Mouse (Mus musculus) megakaryocyte-erythroid progenitor cell, adult 5-6 weeks (primary cell): ENCODE results near the gene Raly. TPM values are rescaled to one million over a fixed set of nuclear protein-coding genes. Genes with fewer than 3 reads are reported as not detected.
"Not testable (repeated sequence)": the region's sequence is repeated elsewhere in the genome, so short reads cannot be mapped to it uniquely, and the experiment has no call there.

Experiments used
- ATAC-seq: replicated peaks from 2 replicates; pipeline ENCODE4 v1.8.0; 2016; ENCODE audit warnings: mild to moderate bottlenecking, inconsistent platforms; ENCODE audit not compliant: severe bottlenecking, poor library complexity, low FRiP score, low TSS enrichment
- total RNA-seq, 2 experiments: library from RNA; stranded (forward) in 1 of 2; stranded (reverse) in 1 of 2; fragments of 200-1000, 215-1000 nt in 1 of 2; fragments of >200 nt in 1 of 2; fragmentation: Nextera tagmentation in 1 of 2; gene quantifications; 2 replicates each; pipeline ENCODE4 v1.2.3; 2014 to 2017

The Raly gene
- total RNA-seq, 2 experiments from 2014 or later = 167 to 190 TPM

DNA sequence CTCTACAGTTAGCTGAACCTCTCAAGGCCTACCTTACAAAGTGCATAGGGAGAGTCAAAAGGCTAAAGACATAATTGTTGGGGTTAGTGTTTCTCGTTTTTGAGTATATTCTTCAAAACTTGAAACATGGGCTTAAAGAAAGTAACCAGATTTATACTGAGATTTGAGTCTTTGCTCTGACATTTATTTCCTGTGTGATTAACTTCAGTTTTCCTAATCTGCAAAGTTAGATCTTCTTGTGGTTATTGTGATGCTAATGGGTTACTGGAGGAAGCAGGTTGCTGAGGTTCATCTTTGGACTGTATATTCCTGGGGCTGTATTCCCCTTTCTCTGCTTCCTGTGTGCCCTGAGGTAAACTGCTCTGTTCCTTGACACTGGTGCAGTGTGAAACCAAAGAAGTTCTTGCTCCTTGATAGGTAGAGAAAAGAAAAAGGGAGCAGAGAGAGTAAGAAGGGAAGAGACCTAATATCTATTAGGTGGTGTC, 35.2 kb downstream of the Raly start:
- no peak for ATAC-seq

DNA sequence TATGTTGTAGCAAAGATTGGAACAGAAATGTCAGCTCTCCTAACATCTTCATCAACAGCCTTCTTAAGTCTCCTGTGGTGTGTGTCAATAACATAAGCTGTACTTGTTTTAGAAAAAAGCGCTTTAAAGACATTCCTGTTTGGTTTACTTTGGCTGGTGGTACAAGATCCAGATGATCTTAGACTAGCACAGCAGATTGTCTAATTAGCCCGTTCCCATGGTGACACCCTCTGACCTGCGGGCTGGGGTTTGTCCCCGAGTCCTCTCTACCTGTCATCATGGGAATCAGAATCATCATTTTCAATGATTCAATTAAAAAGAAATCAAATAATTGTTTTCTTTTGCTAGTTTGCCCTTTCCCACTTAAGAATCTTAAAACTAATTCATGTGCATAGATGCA, 36.6 kb downstream of the Raly start:
- ATAC-seq = no peak

DNA sequence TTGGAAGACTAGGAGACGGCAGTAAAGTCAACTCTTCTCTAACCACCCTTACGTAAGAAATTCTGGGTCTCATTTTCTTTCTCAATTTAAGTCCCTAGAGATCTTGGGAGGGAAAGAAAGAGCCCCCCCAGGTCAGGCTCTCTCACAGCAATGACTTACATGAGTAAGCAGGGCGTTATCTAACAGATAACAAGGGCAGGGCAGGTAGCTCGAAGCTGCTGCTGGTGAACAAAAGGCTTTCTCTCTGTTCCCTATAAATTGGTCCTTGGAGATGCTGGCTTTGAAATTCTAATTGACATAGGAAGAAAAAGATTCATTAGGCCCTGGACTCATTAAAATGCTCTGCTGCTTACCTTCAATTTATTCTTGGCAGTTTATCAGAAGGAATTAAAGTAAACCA, 41.6 kb downstream of the Raly start:
- peak; percentile 49; the same call in 1 of the 2 replicates for ATAC-seq

DNA sequence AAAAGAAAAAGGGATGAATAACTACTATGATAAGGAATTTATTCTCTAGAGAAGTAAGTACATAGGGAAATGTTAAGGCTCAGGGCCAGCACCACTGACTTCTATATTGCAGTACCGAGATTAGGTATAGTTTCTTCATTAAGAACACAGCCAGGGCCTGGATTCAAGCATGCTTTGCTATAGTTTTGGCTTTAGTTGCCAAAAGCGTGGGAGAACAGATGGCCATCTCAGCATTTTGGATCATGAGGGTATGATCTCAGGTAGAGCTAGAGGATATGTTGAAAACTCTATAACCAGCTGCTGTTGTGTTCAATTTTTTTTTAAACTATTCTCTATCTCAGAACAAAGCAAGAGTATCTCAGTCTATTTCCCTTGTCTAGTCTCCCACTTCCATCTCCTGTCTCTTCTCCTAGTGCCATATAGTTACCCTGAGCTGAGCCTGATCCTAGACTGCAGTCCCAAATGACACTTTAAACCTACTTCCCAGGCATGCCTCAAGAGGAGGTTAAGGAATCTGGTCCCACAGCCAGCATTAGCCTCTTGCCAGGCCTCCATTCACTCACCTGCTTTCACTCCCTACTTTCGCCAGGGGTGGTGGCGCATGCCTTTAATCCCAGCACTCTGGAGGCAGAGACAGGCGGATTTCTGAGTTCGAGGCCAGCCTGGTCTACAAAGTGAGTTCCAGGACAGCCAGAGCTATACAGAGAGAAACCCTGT, 43.4 kb downstream of the Raly start:
- no peak for ATAC-seq

DNA sequence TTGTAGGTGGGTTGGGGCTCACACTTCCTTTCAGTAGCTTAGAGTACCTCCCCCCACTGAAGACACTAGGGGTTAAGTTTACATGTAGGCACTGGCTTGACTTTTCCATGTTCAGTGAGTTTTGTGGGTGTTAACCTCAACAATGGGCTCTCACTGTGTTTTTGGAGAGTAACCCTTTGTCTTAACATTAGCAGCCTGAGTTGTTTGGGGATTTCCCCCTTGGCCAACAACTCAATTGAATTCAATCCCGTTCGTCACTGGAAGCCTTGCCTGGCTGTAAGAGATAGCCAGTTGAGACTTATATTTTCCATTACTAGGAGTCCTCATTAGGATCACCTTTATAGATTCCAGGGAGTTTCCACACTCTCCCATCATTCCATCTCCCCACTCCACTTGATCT, 45.6 kb downstream of the Raly start:
- no peak for ATAC-seq

DNA sequence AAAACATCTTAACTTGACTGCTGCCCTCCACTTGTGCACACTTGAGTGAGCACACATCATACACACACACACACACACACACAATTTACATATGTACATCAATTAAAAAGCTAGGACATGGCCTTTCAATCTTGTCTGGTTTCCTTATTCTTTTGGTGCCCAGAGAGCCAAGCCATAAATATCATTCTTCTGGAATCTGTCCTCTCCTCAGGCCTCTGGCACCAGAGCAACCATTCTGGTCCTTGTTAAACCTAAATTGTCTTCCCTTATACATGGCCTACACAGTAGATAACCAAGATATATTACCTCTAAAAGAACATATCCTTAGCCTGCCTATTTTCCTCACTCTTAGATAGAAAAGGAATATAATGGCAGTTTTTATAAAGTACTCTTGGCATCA, 57.2 kb downstream of the Raly start:
- no peak for ATAC-seq

DNA sequence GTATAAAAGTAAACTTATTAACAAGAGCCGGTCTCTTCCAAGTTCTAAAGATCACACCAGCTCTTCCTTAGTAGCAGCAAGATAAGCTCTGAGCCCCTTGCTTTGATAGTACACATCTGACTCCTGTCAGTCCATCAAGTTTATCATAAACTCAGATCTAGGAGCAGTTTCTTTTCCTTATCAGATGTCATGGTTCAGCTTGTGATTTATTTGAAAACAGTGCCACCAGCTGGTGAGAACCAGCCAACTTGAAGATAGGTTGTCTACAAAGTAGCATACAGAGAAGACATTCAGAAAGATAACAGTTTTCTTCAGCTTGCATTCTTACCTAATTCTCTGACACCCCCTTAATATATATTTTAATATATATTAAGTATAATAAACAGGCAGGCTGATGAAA, 64.5 kb downstream of the Raly start:
- ATAC-seq = no peak

DNA sequence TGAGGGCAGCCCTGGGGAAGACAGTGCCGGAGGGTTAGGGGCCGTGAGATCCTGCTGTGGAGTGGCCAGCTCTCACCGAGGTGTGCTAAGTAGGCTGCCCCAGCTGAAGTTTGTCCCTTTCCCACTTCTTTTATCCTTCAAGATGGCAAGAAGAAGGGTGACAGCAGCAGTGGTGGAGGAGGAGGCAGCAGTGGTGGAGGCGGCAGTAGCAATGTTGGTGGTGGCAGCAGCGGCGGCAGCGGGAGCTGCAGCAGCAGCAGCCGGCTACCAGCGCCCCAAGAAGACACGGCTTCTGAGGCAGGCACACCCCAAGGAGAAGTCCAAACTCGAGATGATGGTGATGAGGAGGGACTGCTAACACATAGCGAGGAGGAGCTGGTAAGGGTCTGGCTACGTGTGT, 72.8 kb downstream of the Raly start:
- no peak for ATAC-seq

DNA sequence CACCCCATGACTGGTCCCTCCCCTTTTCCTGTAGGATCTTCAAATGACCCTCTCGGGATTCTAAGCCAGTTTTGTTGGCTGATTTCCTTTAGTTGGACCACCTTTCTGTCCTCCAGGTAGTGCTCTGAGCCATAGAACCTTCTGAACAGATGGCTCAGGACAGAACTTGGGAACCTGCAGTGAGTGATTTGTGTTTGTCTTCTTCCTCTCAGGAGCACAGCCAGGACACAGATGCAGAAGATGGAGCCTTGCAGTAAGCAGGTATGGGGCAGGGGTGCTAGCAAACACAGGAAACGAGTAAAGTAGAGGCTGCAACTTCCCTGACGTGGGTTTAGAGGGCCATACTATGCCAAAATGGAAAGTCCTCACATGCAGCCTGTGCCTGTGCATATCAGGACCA, 74.8 kb downstream of the Raly start:
- no peak for ATAC-seq

DNA sequence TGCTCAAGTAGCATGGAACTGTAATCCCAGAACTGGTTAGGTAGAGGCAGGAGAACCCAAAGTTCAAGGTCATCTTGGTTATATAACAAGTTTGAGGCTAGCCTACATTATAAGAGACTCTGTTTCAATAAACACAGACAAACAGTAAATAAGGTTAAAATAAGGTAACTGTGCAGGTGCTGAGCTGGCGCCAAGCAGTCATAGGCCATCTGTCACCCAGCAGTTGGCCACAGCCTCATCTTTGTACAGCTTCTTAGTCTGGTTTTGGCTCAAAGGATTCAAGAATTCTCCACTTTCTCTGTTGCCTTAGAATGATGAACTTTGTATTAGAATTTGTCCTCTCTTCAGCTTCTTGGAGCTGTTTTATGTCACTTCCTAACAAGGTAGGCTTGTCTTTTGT, 77.2 kb downstream of the Raly start:
- ATAC-seq = no peak

DNA sequence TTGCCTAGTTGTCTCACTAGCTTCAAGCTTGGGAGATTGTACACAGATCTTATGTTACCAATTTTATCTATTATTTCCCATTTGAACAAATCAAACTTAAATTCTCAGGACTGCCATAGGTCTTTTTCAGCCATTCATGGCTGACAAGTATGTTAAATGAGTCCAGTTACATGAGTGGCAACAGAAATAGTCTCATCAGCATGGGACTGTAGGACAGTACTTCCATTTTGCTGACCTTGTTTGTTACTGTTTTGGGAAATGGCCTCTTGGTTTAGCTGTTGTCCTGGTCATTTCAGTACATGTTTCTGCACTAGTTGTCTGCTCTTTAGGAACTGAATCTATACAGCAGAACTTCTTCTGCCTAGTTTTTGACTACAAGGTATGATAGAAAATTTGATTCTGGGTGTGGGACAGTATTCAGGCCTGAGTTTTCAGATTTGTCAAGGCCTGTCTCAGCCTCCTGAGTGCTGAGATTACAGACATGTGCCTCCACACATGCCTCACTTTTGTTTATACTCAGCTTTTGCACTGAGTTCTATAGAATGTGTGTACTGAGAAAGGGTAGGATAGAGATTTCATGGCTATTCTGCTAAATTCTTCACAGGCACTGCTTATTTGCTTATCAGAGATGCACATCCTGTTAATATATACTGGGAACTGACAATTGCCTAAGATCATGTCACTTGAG, 79.2 kb downstream of the Raly start:
- no peak for ATAC-seq

DNA sequence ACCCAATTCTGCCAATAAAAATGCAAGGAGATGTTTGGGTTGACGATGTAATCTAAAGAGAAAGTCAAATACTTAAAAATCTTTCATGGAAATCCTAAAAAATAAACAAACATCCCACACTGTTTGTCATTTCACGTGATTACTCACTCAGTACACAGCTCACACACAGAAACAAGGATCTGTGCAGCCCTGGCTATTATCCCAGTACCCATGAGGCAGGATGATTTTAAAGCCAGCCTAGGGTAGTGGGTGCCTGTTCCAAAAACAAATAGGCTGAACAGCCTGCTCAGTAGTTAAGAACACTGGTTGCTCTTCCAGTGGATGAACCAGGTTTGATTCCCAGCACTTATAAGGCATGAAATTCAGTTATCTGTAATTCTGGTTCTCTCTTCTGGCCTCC, 85.7 kb downstream of the Raly start:
- ATAC-seq = no peak

DNA sequence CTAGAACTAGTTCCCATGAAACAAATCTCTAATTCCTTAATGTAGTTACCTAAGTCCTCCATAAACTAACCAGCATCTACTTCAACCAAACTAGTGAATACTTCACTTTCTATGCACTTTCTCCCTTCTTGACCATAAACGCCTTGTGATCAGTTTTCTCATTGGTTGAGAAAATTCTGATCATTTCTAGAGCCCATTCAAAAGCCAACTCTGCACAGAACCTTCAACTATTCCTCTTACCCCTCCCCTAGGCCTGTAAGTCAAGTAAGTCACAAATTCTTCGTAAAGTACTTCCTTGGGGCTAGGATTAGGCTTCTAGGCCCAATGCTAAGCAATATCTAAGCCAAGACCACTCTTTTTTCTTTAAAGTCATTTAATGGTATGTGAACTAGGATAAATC, 100.7 kb downstream of the Raly start:
- ATAC-seq = no peak

DNA sequence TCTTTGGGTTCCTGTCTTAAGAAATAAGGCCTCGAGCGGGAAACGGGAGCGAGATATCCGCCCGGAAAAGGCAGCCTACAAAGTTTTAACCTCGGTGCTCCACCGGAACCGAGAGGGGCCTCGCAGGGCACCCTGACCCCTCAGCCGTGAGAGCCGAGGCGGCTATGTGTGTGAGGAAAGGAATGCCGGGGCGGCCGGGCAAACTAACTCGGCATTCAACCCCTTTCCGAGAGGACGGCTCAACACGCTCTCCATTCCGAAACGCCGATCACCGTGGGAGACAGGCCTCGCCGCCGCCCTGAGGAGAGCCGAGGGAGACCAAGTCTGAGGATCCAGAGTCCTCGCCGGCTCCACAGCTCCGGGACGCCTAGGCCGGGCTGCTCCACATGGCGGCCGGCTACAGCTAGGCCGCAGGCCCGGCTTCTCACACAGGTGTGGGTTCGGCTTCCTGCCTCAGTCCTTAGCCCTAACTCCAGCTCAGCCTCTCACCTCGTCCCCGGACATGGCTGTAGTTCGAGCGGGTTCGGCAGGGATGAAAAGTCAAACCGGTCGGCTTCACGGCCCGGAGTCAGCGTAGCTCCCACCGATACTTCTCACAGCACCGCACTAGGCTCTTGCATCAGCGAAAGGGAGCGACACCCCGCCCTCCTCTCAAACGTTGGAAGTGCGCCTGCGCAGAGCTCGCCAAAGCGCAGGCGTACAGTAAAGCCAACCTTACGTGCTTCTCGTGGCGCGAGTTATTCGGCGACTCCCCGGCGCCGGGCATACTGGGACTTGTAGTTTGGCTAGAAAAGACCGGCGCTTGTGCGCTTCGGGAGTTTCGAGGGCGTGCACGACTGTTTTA, 101.5 kb downstream of the Raly start, which contains the start of gene Eif2s2:
TSS of gene Eif2s2 (minus strand) at position 735 of the 844 bp plus-strand sequence.
- ATAC-seq = peak; percentile 99

DNA sequence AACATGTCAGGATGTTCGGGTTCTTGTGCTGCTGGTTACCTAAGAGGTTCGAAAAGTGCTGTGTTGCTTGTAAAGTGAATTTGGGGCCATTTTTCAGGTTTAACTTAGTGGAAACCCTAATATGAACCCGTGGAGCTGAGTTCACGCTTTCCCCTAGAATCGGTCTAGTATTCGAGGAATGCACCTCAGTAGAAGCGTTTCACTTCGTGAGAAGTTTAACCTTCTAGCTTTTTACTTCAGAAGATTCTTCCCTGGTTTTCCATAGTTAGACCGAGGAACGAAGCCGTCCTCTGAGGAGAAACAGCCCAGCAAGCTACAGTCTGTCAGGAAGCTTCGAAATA, 102.1 kb downstream of the Raly start:
- ATAC-seq = no peak

DNA sequence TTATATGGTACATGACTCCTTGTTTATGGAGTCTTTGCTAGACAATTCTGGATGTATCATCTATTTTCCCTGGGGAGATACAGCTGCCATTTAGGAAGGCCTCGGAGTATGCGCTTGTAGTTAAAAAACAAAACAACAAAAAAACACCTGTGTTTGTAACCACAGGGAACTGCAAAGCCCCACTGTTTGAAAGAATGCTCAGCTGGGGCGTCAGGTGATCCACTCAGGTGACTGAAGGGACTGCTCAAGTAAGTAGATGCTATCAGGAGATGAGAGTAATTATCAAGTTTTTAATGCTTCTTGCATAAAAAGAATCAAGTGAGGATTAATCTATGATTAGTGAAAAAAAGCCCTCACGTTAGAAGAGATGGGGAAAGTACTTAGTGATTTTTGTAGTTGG, 102.7 kb downstream of the Raly start:
- no peak for ATAC-seq

DNA sequence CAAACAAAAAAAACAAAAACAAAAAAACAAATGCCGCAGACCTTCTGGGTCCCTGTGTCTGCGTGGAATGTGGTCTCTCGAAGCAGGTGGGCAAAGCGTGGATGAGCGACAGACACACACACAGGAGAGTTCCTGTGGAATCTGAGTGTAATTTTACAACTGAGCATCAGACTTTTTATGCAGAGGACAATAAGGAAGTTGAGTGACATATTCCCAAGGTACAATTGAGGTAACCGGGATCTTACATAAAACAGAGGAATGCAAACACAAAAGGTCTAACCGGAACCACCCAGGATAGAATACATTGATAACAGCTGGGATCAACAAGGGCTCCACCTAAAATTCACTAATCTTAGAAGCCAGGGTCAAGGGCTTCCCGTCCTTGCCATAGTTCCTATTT, 108.1 kb downstream of the Raly start:
- not testable (repeated sequence) for ATAC-seq

DNA sequence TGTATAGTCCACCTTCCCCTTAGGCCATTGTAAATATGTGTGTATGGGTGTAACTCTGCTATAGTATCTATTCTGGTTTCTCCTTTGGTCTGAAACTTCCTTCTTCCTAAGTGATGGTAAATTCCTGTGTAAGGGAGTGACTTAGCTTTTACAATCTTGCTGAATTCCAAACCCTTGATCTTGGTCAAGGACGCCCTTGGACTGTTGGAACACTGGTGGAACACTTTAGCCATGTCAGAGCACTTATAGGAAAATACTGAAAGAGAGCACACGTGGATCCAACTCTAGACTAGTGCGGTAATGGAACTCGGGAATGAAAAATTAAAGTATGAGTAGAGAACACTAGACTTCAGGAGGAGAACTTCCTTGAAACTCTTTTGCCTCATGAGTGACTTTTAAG, 108.5 kb downstream of the Raly start:
- ATAC-seq = not testable (repeated sequence)

DNA sequence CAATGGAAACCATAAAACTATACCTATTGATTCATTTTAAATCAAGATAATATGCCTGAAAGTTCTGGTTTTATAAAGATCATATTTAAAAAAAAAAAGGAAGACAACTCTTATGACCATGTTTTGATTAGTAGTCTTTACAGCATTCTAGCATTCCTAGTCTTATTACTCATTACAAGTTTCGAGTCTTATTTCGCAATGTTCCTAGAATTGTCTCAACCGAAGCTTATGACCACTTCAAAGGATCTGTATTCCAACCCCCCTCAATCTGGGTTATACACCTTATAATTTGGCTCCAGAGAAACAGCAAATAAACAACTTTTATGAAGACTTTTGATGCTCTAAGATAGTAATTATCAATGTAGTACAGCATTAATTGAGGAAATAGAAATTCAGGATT, 111.2 kb downstream of the Raly start:
- no peak for ATAC-seq

DNA sequence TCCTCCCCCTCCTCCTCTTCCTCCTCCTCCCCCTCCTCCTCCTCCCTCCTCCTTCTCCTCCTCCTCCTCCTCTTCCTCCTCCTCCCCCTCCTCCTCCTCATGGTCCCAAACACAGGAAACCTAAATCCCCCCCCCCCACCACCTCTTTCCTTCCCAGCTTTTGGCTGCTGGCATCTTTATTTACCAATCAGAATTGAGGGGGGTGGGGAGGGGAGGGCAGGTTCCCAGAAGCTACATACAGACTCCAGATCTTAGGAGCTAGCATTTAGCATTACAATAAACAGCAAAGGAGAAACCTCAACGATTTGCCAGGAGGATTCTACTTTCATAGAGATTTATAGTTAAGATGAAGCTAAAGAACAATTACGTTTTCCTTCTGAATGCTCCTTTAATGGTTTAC, 114.9 kb downstream of the Raly start:
- ATAC-seq = no peak
